In genomic region chrX:134275715-134276114, GRCm38 (mm10) we compare ENCODE assay signal across 7 mouse cellular contexts. TPM values are rescaled to one million over a fixed set of nuclear protein-coding genes. Genes with fewer than 3 reads are reported as not detected.
DNase-seq lines count a peak whose midpoint lies in the region; ATAC-seq lines count a peak whose summit lies in the region.

No protein-coding gene starts in this region.

- H3K9ac ChIP-seq in hindbrain, embryonic 11.5 days (ENCODE audit: low read depth, low read length), result no peak overlapping the region
- no peak overlapping the region for H3K9ac ChIP-seq in limb, embryonic 15.5 days

- WGBS in hindbrain, embryonic 11.5 days, result 35% methylated on average over 6 of the region's 6 CpGs
- 25% methylated on average over 6 of the region's 6 CpGs for WGBS in limb, embryonic 15.5 days

- H3K4me3 ChIP-seq in hindbrain, embryonic 11.5 days (ENCODE audit: low read depth, low read length), result no peak overlapping the region
- H3K4me3 ChIP-seq in limb, embryonic 15.5 days, result peak overlapping the region; percentile 42

- H3K36me3 ChIP-seq in hindbrain, embryonic 11.5 days (ENCODE audit: control insufficient read depth, insufficient read depth, low read length), result no peaks in the 10 kb centered on the region
- H3K36me3 ChIP-seq in limb, embryonic 15.5 days, result no peaks in the 10 kb centered on the region

- H3K27me3 ChIP-seq in hindbrain, embryonic 11.5 days (ENCODE audit: control insufficient read depth, insufficient read depth, low read length), result peaks cover 2% of the 10 kb centered on the region; the same call in 1 of the 2 replicates
- H3K27me3 ChIP-seq in limb, embryonic 15.5 days, result no peaks in the 10 kb centered on the region

- no peaks in the 10 kb centered on the region for H3K4me1 ChIP-seq in hindbrain, embryonic 11.5 days (replicated peaks; ENCODE audit: control insufficient read depth, insufficient read depth, low read length)
- no peaks in the 10 kb centered on the region for H3K4me1 ChIP-seq in limb, embryonic 15.5 days

- ATAC-seq in hindbrain, embryonic 11.5 days (ENCODE audit: low FRiP score), result peak; percentile 45; the same call in 1 of the 2 replicates
- no peak for ATAC-seq in limb, embryonic 15.5 days (ENCODE audit: insufficient number of reproducible peaks, low FRiP score, low TSS enrichment, low read depth)

- no peak overlapping the region for H3K27ac ChIP-seq in hindbrain, embryonic 11.5 days (ENCODE audit: low read depth, low read length)
- H3K27ac ChIP-seq in limb, embryonic 15.5 days, result no peak overlapping the region

- peak; percentile 6 for DNase-seq in thymus, postnatal 14 days
- no peak for DNase-seq in thymus, postnatal 36 days
- peak; percentile 3 for DNase-seq in embryo, embryonic 9.5 days (ENCODE audit: extremely low spot score)
- DNase-seq in hindbrain, embryonic 11.5 days (ENCODE audit: low spot score), result peak; percentile 5
- DNase-seq in right cerebral cortex, postnatal 36 days (ENCODE audit: low spot score in 2 of 2), result no peak
- no peak for DNase-seq in thymus, postnatal 10 days (ENCODE audit: low spot score in 2 of 2)

- no peak overlapping the region for H3K4me2 ChIP-seq in hindbrain, embryonic 11.5 days (replicated peaks; ENCODE audit: low read depth, low read length)
- peak overlapping the region; percentile 24; the same call in 1 of the 2 replicates for H3K4me2 ChIP-seq in limb, embryonic 15.5 days

- H3K9me3 ChIP-seq in hindbrain, embryonic 11.5 days (ENCODE audit: control insufficient read depth, low read length), result no peaks in the 10 kb centered on the region
- H3K9me3 ChIP-seq in limb, embryonic 15.5 days, result no peaks in the 10 kb centered on the region

RNA-seq across cellular contexts. Expression of gene Trmt2b, which starts 1.1 kb away (rescaled TPM):
- 7.3 and 7.6 TPM in 2 replicates for polyA plus RNA-seq in hindbrain, embryonic 11.5 days (2014; fragmentation: Nextera tagmentation; extraction: Ambion mirVana)
- polyA plus RNA-seq in limb, embryonic 15.5 days (2015; fragmentation: Nextera tagmentation; extraction: Ambion mirVana), result 15.7 and 19.1 TPM in 2 replicates

RNA-seq across cellular contexts. Expression of gene Tmem35a, which starts 19.3 kb away (rescaled TPM):
- polyA plus RNA-seq in hindbrain, embryonic 11.5 days (2014; fragmentation: Nextera tagmentation; extraction: Ambion mirVana), result 27.9 and 31.5 TPM in 2 replicates
- 7.4 and 8.2 TPM in 2 replicates for polyA plus RNA-seq in limb, embryonic 15.5 days (2015; fragmentation: Nextera tagmentation; extraction: Ambion mirVana)

RNA-seq across cellular contexts. Expression of gene Cenpi, which starts 32.2 kb away (rescaled TPM):
- polyA plus RNA-seq in hindbrain, embryonic 11.5 days (2014; fragmentation: Nextera tagmentation; extraction: Ambion mirVana), result 27.6 and 28.2 TPM in 2 replicates
- 21.9 and 22.9 TPM in 2 replicates for polyA plus RNA-seq in limb, embryonic 15.5 days (2015; fragmentation: Nextera tagmentation; extraction: Ambion mirVana)

RNA-seq across cellular contexts. Expression of gene Nox1, which starts 54.0 kb away (rescaled TPM):
- 0.11 TPM in 1 of 2 replicates, not detected in the other for polyA plus RNA-seq in hindbrain, embryonic 11.5 days (2014; fragmentation: Nextera tagmentation; extraction: Ambion mirVana)
- polyA plus RNA-seq in limb, embryonic 15.5 days (2015; fragmentation: Nextera tagmentation; extraction: Ambion mirVana), result 0.23 TPM in 1 of 2 replicates, not detected in the other

Comparison
In these comparisons a context has a peak if more than half of its experiments do, and no peak if none do; other contexts are left out.
1. DNase-seq: peak in thymus, postnatal 14 days (single experiment), embryo, embryonic 9.5 days (single experiment) and hindbrain, embryonic 11.5 days (single experiment); none in thymus, postnatal 36 days (0 of 2), right cerebral cortex, postnatal 36 days (0 of 2) and thymus, postnatal 10 days (0 of 2).